Mouse (Mus musculus): ENCODE data around the gene Trim16. TPM values are rescaled to one million over a fixed set of nuclear protein-coding genes. Genes with fewer than 3 reads are reported as not detected.
A peak's percentile ranks its signal among the peaks of the same experiment; 100 is the strongest.

Trim16 gene
- polyA plus RNA-seq (2016; fragmentation: Nextera tagmentation; extraction: Ambion mirVana): 14.0 and 16.8 TPM in 2 replicates

- Histone ChIP-seq H3K4me2 (replicated peaks) (peak within 1 kb of the TSS; percentile 74), H3K36me3 (no peaks in the 10 kb centered on the region), H3K4me3 (peak within 1 kb of the TSS; percentile 54), H3K27me3 (no peaks in the 10 kb centered on the region), H3K4me1 (peaks cover 19% of the 10 kb centered on the region), H3K27ac (peak within 1 kb of the TSS; percentile 76), H3K9me3 (no peaks in the 10 kb centered on the region), H3K9ac (peak within 1 kb of the TSS; percentile 52)
- WGBS: 3% methylated on average over 15 of the region's 15 CpGs
- peak; percentile 83 for ATAC-seq (ENCODE audit: insufficient number of reproducible peaks, insufficient read depth, low FRiP score, low TSS enrichment)
Measured at GRCm38 (mm10) chr11:62820059-62820541, at the start of gene Trim16. Trim16 (plus strand) TSS chr11:62820231.

DNA sequence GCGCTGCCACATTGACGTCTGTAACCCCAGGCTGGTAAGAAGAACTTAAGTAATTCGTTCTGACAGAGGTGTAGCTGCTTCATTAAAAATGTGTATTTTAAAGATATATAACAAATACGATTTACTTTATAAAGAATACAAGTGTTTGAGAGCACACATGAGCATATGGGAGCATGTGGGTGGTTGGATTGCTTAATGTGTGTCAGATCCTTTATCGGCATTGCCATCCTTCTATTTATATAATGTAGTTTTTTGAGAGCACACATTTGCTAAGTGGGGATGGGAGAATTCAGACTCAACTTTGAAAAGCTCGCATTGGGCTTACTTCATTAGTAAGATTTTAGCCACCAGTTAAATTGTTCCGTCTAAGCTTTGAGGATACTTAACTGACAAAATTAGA, 43.5 kb upstream of the Trim16 start:
- no peak for ATAC-seq (ENCODE audit: insufficient number of reproducible peaks, insufficient read depth, low FRiP score, low TSS enrichment)
- 93% methylated on average over 7 of the region's 7 CpGs for WGBS
- H3K4me1 ChIP-seq: no peaks in the 10 kb centered on the region
- no peaks in the 10 kb centered on the region for H3K27me3 ChIP-seq
- H3K9me3 ChIP-seq: peaks cover 53% of the 10 kb centered on the region
- no peak overlapping the region for H3K4me3 ChIP-seq
- peaks cover 51% of the 10 kb centered on the region for H3K36me3 ChIP-seq
- no peak overlapping the region for H3K27ac ChIP-seq
- H3K4me2 ChIP-seq (replicated peaks): no peak overlapping the region
- H3K9ac ChIP-seq: no peak overlapping the region

DNA sequence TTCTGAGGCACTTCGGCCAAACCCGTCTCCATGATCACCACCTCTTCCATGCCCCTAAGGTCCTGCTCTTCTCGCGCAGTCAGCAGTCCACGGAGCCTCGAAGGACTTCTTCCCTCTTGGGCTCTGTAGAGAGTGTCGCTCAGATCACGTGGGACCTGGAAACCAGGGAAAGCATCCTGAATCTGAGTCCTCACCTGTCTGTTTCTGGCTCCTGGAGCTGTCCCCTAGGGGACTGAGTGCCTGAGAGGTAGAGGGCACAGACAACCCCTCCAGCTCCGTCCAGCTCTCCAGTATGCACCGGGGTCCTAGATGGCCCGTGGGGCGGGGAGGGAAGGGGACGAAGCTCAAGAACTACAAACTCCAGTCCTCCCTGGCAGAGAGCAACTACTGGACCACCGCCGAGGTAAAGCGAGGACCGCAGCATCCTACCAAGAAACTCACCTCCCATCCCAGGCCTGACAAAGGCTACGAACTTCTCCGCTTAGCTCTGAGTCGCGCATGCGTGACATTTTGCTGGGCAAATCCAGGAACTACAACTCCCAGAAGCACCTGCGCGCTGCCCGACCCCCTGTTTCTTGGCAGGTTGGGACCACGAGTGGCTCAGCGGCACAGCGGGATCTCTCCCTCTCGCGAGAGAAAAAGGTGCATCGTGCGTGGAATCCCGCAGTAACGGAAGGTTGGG, 31.0 kb upstream of the Trim16 start, which contains the start of gene Zfp286:
TSS of gene Zfp286 (minus strand) at position 528 of the 682 bp plus-strand sequence.
- Histone ChIP-seq H3K9me3 (peaks cover 6% of the 10 kb centered on the region; the same call in 1 of the 2 replicates), H3K36me3 (peaks cover 29% of the 10 kb centered on the region), H3K4me3 (peak within 1 kb of the TSS; percentile 64), H3K27me3 (no peaks in the 10 kb centered on the region), H3K4me1 (peaks cover 5% of the 10 kb centered on the region; the same call in 1 of the 2 replicates), H3K4me2 (replicated peaks) (peak within 1 kb of the TSS; percentile 64), H3K9ac (peak within 1 kb of the TSS; percentile 77), H3K27ac (peak within 1 kb of the TSS; percentile 61; the same call in 1 of the 2 replicates)
- ATAC-seq (ENCODE audit: insufficient number of reproducible peaks, insufficient read depth, low FRiP score, low TSS enrichment): peak; percentile 97
- WGBS: 9% methylated on average over 34 of the region's 34 CpGs

DNA sequence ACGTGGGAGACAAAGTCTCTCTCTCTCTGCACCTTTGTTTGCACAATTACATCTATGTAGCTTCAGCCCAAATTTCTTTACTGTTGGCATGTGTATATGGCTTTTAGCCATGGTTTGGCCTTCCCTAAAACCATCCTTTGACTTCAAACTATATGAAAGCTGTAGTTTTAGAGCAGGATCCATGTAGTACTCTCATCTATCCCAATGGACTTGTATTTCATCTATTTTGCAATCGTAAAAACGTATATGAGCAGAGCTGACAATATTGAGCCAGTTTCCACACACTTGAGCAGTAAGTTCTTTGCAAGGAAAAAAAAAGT, 30.5 kb upstream of the Trim16 start:
- H3K9ac ChIP-seq: peak overlapping the region; percentile 34; the same call in 1 of the 2 replicates
- ATAC-seq (ENCODE audit: insufficient number of reproducible peaks, insufficient read depth, low FRiP score, low TSS enrichment): no peak
- peaks cover 24% of the 10 kb centered on the region for H3K36me3 ChIP-seq
- peak overlapping the region; percentile 64 for H3K4me2 ChIP-seq (replicated peaks)
- H3K9me3 ChIP-seq: peaks cover 6% of the 10 kb centered on the region; the same call in 1 of the 2 replicates
- peaks cover 5% of the 10 kb centered on the region; the same call in 1 of the 2 replicates for H3K4me1 ChIP-seq
- WGBS: 62% methylated on average over 3 of the region's 3 CpGs
- peak overlapping the region; percentile 64 for H3K4me3 ChIP-seq
- no peaks in the 10 kb centered on the region for H3K27me3 ChIP-seq
- peak overlapping the region; percentile 61; the same call in 1 of the 2 replicates for H3K27ac ChIP-seq

- whole genome bisulfite sequencing: 44% methylated on average over 13 of the region's 13 CpGs
- Histone ChIP-seq H3K4me3 (no peak overlapping the region), H3K9ac (no peak overlapping the region), H3K27me3 (no peaks in the 10 kb centered on the region), H3K27ac (no peak overlapping the region), H3K36me3 (no peaks in the 10 kb centered on the region), H3K4me2 (replicated peaks) (peak overlapping the region; percentile 4; the same call in 1 of the 2 replicates), H3K9me3 (no peaks in the 10 kb centered on the region), H3K4me1 (no peaks in the 10 kb centered on the region)
- no peak for ATAC-seq (ENCODE audit: insufficient number of reproducible peaks, insufficient read depth, low FRiP score, low TSS enrichment)
Measured at GRCm38 (mm10) chr11:62804119-62804518, 15.9 kb upstream of the Trim16 start.

GRCm38 (mm10) chr11:62807965-62808364, 12.1 kb upstream of the Trim16 start:
- 80% methylated on average over 2 of the region's 2 CpGs for WGBS
- H3K27me3 ChIP-seq: no peaks in the 10 kb centered on the region
- no peak overlapping the region for H3K27ac ChIP-seq
- no peaks in the 10 kb centered on the region for H3K36me3 ChIP-seq
- no peaks in the 10 kb centered on the region for H3K4me1 ChIP-seq
- no peak overlapping the region for H3K4me2 ChIP-seq (replicated peaks)
- H3K9me3 ChIP-seq: no peaks in the 10 kb centered on the region
- no peak overlapping the region for H3K9ac ChIP-seq
- H3K4me3 ChIP-seq: no peak overlapping the region
- no peak for ATAC-seq (ENCODE audit: insufficient number of reproducible peaks, insufficient read depth, low FRiP score, low TSS enrichment)

DNA sequence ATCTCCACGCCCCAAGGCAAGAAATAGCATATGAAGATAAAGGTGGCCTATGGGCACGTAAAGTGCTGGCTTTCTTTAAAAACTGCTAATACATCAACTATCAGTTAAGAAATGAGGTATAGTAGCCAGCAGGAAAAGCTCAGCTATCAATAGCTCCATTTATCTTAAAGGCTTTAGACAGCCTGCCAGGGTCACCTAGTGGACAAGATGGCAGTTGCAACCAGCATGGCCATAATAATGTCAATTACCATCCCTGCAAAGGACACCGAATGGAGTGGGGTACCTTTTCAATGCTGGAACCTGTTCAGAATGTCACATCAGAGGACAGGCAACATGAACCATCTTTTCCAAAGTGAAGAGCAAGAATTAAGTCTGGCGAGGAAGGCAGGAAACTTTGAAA, 10.8 kb upstream of the Trim16 start:
- H3K27me3 ChIP-seq: no peaks in the 10 kb centered on the region
- no peak overlapping the region for H3K27ac ChIP-seq
- WGBS: 69% methylated on average over 4 of the region's 4 CpGs
- H3K9ac ChIP-seq: no peak overlapping the region
- no peaks in the 10 kb centered on the region for H3K9me3 ChIP-seq
- H3K4me3 ChIP-seq: no peak overlapping the region
- no peaks in the 10 kb centered on the region for H3K4me1 ChIP-seq
- H3K36me3 ChIP-seq: no peaks in the 10 kb centered on the region
- ATAC-seq (ENCODE audit: insufficient number of reproducible peaks, insufficient read depth, low FRiP score, low TSS enrichment): no peak
- no peak overlapping the region for H3K4me2 ChIP-seq (replicated peaks)

- H3K27ac ChIP-seq: no peak overlapping the region
- no peak overlapping the region for H3K4me3 ChIP-seq
- ATAC-seq (ENCODE audit: insufficient number of reproducible peaks, insufficient read depth, low FRiP score, low TSS enrichment): no peak
- 0 out of 2 replicates have a peak, but pooled peaks cover 5% of the 10 kb centered on the region for H3K4me1 ChIP-seq
- no peaks in the 10 kb centered on the region for H3K27me3 ChIP-seq
- WGBS: 90% methylated on average over 6 of the region's 6 CpGs
- H3K4me2 ChIP-seq (replicated peaks): no peak overlapping the region
- no peak overlapping the region for H3K9ac ChIP-seq
- no peaks in the 10 kb centered on the region for H3K36me3 ChIP-seq
- H3K9me3 ChIP-seq: no peaks in the 10 kb centered on the region
Measured at GRCm38 (mm10) chr11:62812268-62812667, 7.8 kb upstream of the Trim16 start.

GRCm38 (mm10) chr11:62813497-62813896, 6.5 kb upstream of the Trim16 start:
- Histone ChIP-seq H3K4me2 (replicated peaks) (no peak overlapping the region), H3K27ac (no peak overlapping the region), H3K9ac (no peak overlapping the region), H3K36me3 (no peaks in the 10 kb centered on the region), H3K4me1 (0 out of 2 replicates have a peak, but pooled peaks cover 5% of the 10 kb centered on the region), H3K4me3 (no peak overlapping the region), H3K27me3 (no peaks in the 10 kb centered on the region), H3K9me3 (no peaks in the 10 kb centered on the region)
- WGBS: 58% methylated on average over 1 of the region's 1 CpGs
- no peak for ATAC-seq (ENCODE audit: insufficient number of reproducible peaks, insufficient read depth, low FRiP score, low TSS enrichment)

- no peak for ATAC-seq (ENCODE audit: insufficient number of reproducible peaks, insufficient read depth, low FRiP score, low TSS enrichment)
- no peak overlapping the region for H3K4me3 ChIP-seq
- H3K4me2 ChIP-seq (replicated peaks): no peak overlapping the region
- no peaks in the 10 kb centered on the region for H3K9me3 ChIP-seq
- no peak overlapping the region for H3K9ac ChIP-seq
- H3K36me3 ChIP-seq: no peaks in the 10 kb centered on the region
- 0 out of 2 replicates have a peak, but pooled peaks cover 5% of the 10 kb centered on the region for H3K4me1 ChIP-seq
- H3K27me3 ChIP-seq: no peaks in the 10 kb centered on the region
- WGBS: 67% methylated on average over 6 of the region's 6 CpGs
- H3K27ac ChIP-seq: no peak overlapping the region
Measured at GRCm38 (mm10) chr11:62813970-62814624, 5.9 kb upstream of the Trim16 start.

- H3K9me3 ChIP-seq: no peaks in the 10 kb centered on the region
- H3K9ac ChIP-seq: no peak overlapping the region
- H3K4me1 ChIP-seq: 0 out of 2 replicates have a peak, but pooled peaks cover 5% of the 10 kb centered on the region
- no peak overlapping the region for H3K4me3 ChIP-seq
- 56% methylated on average over 4 of the region's 4 CpGs for WGBS
- no peak overlapping the region for H3K4me2 ChIP-seq (replicated peaks)
- ATAC-seq (ENCODE audit: insufficient number of reproducible peaks, insufficient read depth, low FRiP score, low TSS enrichment): no peak
- H3K27ac ChIP-seq: no peak overlapping the region
- H3K36me3 ChIP-seq: no peaks in the 10 kb centered on the region
- H3K27me3 ChIP-seq: no peaks in the 10 kb centered on the region
Measured at GRCm38 (mm10) chr11:62814625-62815024, 5.4 kb upstream of the Trim16 start.

GRCm38 (mm10) chr11:62815438-62815837, 4.6 kb upstream of the Trim16 start:
- Histone ChIP-seq H3K4me2 (replicated peaks) (no peak overlapping the region), H3K27ac (no peak overlapping the region), H3K9me3 (no peaks in the 10 kb centered on the region), H3K27me3 (no peaks in the 10 kb centered on the region), H3K9ac (no peak overlapping the region), H3K36me3 (no peaks in the 10 kb centered on the region), H3K4me3 (no peak overlapping the region), H3K4me1 (peaks cover 6% of the 10 kb centered on the region; the same call in 1 of the 2 replicates)
- WGBS: 88% methylated on average over 1 of the region's 1 CpGs
- no peak for ATAC-seq (ENCODE audit: insufficient number of reproducible peaks, insufficient read depth, low FRiP score, low TSS enrichment)

Data from embryonic facial prominence, embryonic 12.5 days (tissue).